Mouse (Mus musculus) olfactory bulb, adult 2 months (tissue): ENCODE measurements at regions not wholly inside any gene's neighbourhood (a gene's known extent, or its start where the extent isn't known, plus 50 kb on each side); places are given as distances from the start of the nearest gene placed in this dataset.

ENCODE experiments used
- CTCF ChIP-seq: fragments of 200-500 bp; IDR thresholded peaks from 2 replicates; pipeline ENCODE4 v1.5.1; 2012; ENCODE audit warnings: low read depth, mild to moderate bottlenecking, low read length, moderate library complexity; ENCODE audit not compliant: insufficient read depth
- POLR2A ChIP-seq: fragments of 200-500 bp; IDR thresholded peaks from 2 replicates; pipeline ENCODE4 v1.6.1; 2012; ENCODE audit warnings: mild to moderate bottlenecking, low read depth, low read length, moderate library complexity; ENCODE audit not compliant: insufficient read depth

GRCm38 (mm10) chr6:117527526-117527925 is 313.5 kb upstream of the Zfp637 start:
- TF ChIP-seq CTCF (no peak), POLR2A (no peak)
